Mouse (Mus musculus) erythroblast, embryonic 14.5 days (primary cell): ENCODE data around the gene Mrpl23.

ENCODE experiments used
- GATA1 ChIP-seq: IDR thresholded peaks from 2 replicates; pipeline ENCODE4 v1.6.1; 2012; ENCODE audit warnings: low read length, inconsistent platforms, mixed read lengths
- TAL1 ChIP-seq: IDR thresholded peaks from 3 replicates; pipeline ENCODE4 v1.6.1; 2012; ENCODE audit warnings: low read length, inconsistent platforms, mixed read lengths

- TF ChIP-seq GATA1, result no peak
- TF ChIP-seq TAL1, result no peak
Measured at GRCm38 (mm10) chr7:142549941-142550763, 17.7 kb downstream of the Mrpl23 start.
